Mouse (Mus musculus) left cerebral cortex, adult 18-20 months (tissue): ENCODE measurements around the gene Atf7ip. TPM values are rescaled to one million over a fixed set of nuclear protein-coding genes. Genes with fewer than 3 reads are reported as not detected.

Experiments used
- DNase-seq, 2 experiments: peaks; one replicate each; pipeline ENCODE4 v3.0.0; 2021 to 2022; ENCODE audit warnings: low spot score in 2 of 2, mixed read lengths in 1 of 2
- total RNA-seq, 2 experiments: library from RNA; stranded (reverse); gene quantifications; 2 replicates each; pipeline ENCODE4 v1.2.3; 2021

Gene Atf7ip
- total RNA-seq, 2 experiments from 2014 or later: 94.9 to 124 TPM

DNA sequence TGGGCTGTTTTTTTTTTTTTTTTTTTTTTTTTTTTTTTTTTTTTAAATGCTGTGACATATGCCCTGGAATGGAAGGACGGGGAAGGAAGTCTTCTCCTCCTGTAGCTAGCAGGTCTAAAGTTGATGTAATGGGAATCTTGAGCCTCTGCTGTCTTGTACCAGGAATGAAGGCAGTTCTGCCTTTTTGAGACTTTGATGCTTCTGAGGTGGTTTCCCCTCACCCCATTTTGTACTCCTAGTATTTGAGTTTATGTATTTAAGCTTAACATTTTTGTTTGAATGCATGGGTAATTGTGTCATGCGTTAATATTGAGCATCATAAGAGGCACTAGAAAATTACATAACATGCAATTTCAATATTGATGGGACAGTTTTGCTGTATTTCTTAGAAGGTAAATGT, 14.4 kb downstream of the Atf7ip start:
- DNase-seq: no peak

DNA sequence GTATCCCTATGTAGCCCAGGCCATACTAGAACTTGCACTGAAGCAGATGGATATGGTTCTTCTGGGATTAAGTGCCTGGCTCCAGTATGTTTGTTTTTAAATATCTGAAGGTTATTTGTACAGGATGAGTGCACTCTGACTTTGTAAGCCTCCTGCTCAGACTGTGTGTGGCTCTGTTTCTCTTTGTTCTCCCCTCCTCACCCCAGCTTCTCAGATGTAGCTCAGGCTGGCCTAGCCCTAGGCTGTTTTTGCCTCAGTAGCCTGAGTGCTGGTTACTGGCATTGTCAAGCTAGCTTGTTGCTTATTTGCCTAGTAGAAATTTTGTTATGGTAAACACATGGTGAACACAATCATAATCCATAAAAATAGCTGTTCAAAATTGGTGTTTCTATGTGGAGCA, 15.7 kb downstream of the Atf7ip start:
- no peak for DNase-seq

DNA sequence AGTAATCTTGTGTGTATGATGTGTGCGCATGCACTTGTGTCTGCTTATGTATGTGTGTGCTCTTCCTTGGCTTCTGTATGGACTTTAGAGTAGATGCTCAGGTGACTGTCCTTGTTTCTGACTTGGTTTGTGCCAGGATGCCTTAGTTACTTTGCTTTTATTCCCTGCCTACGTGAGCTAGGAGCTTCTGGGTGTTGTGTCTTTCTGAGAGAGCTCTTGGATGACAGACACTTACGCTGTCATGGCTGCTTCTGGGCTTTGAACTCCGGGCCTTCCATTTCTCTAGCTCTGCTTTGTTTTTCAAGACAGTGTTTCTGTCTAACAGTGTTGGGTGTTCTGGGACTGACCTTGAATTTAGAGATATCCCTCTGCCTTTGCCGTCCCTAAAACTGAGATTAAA, 16.7 kb downstream of the Atf7ip start:
- DNase-seq: no peak

DNA sequence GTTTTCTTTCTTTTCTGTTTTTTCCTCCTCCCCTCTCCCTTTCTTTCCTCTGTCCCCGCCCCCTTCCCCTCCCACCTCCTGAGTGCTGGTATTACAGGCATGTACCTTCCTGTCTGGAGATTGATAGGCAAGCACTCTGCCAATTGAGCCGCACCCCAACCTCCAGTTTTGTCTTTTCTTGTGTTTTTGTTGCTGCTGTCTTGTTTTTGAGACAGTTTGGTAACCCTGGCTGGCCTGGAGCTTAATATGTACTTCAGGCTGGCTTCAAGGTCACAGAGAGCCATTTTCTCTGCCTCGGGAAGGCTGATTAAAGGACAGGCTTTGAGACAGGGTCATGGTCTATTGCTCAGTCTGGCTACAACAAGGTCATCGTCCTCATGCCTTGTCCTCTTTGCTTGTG, 18.8 kb downstream of the Atf7ip start:
- no peak for DNase-seq

DNA sequence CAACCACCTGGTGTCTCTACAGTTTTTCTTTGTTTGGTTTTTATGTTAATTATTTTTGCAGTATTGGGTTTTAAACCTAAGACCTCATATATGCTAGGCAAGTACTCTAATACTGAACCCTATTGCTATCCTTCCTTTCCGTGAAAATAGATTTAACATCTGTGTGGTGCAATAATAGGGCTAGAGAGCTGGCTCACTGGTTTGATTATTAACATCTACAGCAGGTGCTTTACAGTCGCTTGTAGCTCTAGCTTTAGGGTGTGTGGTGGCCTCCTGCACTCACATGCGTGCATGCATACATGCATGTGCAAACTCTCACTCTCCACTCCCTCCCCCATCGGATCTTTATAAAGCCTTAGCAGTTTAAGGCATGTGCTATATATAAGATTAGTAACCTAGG, 19.6 kb downstream of the Atf7ip start:
- DNase-seq: no peak

DNA sequence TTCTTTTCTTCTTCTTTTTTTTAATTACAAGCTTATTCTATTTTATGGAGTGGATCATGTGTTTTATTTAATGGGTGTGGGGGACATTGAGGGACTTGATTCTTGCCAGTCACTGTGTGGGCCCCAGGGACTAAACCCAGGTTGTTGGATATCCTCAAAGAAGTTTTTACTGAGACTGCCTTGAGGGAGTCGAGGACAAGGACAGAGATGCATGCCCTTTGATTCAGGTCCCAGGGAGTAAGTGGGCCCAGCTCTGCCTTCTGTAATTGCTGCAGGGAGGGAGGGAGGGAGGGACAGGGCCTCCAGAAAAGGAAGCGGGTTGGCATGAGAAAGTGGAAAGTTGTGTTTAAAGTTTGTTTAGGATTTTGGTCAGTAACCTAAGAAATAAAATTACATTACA, 23.2 kb downstream of the Atf7ip start:
- DNase-seq: no peak

DNA sequence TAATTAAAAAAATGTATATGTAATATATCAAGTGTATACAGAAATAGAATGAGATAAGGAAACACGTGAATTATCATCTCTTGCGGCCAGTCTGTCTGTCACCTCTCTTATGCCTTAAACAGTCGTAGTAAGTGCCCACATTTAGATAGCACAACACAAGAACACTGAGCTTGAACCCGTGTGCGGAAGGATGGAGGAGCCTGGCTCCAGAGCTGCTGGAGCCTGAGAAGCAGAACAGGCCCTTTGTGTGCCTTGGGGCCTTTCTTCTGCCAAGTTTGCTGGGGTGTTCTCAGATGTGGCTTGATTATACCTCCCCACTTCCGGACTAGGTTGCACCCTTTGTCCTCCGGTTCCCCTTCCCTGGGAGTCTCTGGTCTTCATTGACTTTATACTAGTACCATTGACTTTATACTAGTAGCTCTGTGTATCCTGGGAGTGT, 25.8 kb downstream of the Atf7ip start:
- no peak for DNase-seq

DNA sequence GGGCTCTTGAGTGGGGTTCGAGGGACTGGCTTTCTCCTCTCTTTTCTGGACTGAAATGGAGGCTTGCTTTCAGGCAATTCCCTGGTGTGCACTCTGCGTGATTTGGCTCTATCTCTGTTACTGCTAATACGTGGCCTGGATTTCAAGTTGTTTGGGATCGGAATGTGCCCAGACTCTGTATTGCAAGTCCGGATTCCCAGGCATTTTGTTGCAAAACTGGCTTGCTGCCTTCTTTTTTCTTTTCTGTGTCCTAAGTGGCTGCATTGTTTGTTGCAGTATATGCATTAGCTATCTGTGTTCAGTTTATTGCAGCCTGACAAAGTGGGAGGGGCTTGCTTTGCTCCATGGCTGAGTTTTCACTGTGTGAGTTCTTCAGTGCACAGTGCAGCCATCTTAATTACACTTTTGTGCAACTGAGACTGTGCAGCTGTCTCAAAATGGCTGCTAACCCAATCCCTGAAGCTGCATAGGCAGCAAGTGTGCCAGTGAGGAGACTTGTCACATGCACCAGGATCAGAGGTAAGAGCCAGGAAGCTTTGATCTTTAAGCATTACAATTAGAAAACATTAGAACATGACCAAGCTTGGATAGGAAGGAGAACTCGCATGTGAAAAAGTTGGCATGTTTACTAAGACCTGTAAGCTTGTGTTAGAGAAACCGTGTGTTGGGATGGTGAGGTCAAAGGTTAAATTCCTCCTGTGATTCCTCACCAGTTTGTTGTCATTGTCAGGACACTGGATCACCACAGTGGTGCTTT, 26.7 kb downstream of the Atf7ip start:
- DNase-seq: peak; percentile 69 to 72

DNA sequence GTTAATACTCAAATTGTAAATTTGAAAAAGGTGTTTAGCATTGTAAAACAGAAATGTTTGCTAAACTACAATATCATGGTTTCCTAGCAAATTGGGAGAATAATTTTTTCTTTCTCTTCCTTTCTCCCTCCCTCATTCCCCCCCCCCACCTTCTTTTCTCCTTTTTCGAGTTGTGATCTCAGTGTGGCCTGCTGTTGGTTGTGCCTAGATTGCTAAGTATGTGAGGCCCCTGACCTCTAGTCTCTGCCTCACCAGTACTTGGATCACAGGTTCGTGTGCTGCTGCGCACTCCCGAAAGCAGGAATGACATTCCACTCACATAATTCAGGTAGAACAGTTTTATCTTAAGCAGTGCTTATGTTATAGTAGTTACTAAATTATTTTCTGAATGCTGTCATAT, 27.8 kb downstream of the Atf7ip start:
- DNase-seq: no peak

DNA sequence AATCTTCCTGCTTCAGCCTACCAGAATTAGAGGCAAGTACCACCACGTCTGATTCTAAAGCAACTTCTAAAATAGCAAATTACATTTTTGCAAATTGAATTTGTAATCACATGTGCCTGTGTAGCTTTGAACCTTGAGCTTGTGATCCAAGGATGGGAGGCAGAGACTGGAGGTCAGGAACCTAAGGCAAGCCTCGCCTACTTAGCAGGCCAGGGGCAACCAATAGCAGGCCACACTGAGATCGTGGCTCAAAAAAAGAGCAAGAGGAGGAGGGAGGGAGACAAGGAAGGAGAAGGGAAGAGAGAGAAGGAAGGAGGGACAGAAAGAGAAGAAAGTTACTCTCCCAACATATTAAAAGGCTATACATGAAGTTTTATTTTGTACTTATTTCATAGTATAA, 28.5 kb downstream of the Atf7ip start:
- no peak for DNase-seq

DNA sequence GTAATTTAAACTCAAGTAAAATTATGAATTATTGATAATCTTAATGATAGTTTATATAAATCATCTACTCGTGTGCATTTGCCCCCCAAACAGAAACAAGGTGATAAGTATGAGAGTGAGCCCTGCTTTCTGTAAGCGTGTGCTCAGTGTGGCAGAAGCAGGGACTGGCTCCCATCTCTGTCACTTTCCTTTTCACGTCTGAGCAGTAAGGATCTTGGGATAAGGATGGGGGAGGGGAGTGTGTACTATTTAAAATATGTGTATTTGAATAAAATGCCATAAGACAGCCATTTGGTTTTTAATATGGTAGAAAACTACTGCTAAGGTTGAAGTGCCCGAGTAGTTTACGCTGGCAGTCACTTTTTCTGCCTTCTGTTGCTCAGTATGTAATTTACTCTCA, 29.2 kb downstream of the Atf7ip start:
- DNase-seq: no peak

DNA sequence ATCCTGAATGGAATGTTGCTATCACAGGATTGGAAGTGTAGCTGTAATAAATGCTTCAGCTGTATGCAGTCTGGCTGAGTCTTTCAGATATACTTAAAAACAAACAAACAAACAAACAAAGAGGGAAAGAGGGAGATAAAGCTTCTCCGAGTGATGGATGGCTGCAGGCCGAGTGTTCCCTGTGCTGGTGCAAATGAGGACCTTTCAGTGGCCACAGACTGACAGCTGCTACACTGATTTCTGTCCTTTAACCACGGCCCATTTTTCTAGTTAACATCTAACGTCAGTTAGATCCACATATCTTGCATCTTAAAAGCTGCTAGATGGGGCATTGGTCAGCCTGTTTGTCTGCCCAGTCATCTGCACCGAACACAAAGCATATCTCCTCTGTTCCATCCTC, 30.2 kb downstream of the Atf7ip start:
- no peak for DNase-seq

DNA sequence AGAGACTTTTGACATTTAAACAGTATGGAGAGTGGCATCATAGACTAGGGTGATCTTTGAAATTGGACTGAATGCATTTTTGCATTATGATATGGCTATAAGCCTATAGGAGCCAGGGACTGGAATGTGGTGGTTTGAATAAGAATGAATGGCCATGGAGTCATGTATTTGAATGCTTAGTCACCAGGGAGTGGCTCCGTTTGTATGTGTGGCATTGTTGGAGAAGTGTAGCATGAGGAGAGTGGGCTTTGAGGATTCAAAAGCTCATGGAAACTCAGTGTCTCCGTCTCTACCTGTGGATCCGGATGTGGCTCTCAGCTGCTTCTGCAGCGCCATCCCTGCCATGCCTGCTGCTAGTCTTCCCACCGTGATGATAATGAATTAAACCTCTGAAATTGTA, 35.4 kb downstream of the Atf7ip start:
- DNase-seq: no peak

DNA sequence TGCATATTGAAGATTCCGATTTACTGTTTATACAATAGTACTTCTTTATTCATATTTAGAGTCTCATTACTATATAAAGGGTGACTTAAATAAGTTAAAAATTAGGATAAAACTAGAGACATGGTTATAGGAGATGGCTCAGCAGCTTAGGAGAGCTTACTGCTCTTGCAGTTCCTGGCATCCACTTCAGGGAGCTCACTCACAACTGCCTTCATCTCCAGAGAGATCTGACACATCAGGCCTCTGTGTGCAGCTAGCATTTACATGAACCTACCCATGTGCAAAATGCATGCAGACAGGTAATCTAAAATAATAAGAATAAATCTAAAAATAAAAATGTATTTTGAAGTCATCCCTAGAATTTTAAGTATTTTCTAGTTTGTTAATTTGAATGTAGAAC, 36.1 kb downstream of the Atf7ip start:
- no peak for DNase-seq

DNA sequence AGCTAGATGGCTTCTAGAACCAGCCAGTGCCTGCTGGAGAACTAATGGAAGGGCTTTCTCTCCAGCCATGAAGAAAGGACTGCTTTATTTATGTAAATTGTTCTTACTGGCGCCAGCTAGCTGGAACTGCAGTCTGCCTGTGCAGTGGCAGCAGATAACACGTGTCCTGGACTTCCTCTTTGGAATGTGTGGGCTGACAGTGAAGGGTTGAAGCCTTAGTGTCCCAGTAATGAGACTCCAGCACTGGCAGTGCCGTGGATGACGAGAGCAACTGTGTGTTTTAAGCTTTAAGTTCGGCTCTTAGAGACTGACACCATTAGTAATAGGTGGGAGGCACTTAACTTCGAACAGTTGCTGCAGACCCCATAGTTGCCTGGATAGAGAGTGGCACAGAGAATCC, 37.2 kb downstream of the Atf7ip start:
- no peak for DNase-seq

DNA sequence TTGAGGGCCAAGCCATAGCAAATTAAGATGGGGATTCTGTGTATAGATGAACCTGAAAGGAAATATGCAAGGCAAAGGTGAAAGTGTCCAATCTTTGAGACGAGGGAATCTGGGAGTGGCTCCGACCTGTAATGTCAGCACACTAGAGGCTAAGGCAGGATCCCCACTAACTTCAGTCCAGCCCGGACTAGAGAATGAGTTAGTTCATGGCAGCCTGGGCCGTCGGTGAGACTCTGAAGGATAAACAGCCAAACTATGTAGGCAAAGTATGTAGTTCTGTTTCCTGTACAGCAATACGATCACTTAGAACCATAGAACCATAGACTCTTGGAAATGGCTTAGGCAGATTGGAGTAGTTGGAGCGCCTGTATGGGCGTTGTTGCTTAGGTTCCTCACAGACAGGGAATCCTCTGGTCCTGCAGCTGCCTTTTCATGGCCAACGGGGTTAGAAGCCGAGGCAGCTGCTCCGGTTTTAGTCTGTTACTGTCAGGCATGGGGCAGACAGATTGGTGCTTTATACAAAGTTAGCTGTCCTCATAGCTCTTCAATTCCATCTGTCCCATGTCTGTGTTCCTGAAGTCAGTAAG, 39.4 kb downstream of the Atf7ip start:
- DNase-seq: no peak

DNA sequence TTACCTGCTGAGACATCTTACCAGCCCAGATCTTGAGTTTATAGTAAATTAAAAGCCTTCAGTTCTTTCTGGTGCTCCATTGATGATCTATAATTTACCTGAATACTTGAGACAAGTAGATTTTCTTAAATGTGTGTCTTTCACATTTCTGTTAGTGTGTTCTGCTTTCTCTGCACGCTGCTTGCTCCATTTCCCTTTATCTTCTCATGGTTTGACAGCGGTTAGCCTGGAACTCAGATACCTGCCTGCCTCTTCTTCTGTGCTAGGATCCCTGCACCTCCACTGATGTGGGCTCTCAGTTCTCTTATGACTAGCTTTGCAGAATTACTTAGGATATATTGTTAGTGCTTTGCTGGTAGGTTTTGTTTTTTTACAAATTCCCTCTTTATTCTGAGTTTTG, 40.3 kb downstream of the Atf7ip start:
- DNase-seq: no peak

DNA sequence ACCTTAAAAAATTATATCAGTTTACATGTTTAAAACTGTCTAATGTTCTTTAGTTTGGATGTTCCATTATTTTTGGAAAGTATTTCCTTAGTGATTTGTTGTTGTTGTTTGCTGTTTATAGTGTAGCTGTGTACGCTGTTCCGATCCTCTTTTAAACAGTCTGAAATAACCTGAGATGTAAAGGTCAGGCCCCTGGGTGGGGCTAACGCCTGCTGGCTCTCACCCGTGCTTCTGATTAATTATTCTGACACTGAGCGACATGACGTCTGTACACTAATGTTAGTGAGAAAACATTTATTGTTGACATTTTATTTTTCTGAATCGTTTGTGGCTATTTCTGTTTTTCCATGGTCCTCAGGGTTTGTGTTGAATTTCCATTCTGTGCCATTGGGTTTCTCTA, 41.0 kb downstream of the Atf7ip start:
- no peak for DNase-seq

DNA sequence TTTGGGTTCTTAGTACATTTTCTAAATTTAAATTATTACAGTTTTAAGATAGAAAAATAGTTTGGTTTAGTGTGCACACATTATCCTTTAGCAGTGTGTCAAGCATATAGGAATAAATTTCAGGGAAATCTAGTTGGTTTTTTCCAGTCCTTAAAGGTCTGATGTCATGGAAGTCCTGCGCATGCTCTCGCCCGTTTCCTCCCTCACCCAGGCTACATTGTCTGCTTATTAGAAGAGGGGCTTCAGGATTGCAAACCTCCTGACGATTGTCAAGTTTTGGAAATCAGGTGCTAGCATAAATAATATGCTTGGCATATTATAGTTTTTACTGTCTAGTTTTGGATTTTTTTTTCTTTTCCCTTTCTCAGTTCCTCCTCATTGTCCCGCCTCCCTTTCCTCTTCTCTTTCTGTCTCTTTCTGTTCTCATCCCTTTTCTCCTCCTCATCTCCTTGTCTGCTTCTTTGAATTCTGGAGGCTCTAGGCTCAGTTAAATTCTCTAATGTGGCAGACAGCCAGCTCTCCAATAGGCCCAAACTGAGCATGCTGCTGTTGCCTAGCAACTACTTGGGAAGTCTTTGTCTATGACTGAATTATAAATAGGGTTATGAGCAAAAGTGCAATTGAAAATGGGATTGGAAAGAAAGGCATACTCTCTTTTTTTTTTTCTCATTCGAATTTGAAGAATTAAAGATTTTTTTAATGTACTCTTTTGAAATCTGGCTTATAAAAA, 42.2 kb downstream of the Atf7ip start:
- DNase-seq: peak; percentile 76 to 82

DNA sequence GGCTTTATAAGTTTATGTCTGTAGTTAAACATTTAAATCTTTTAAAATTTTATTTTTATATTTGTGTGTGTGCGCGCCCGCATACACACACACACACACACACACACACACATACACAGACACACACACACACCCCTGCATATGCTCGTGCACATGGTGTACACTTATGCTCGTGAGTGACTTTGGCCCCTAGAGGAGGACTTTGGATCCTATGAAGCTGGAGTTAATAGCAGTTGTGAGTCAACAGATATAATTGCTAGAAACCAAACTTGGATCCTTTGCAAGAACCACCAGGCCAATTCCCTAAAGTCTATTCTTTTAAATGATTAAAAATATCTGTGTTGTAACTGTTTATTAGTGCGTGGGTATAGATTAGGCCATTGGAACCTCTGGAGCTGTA, 42.8 kb downstream of the Atf7ip start:
- no peak for DNase-seq

DNA sequence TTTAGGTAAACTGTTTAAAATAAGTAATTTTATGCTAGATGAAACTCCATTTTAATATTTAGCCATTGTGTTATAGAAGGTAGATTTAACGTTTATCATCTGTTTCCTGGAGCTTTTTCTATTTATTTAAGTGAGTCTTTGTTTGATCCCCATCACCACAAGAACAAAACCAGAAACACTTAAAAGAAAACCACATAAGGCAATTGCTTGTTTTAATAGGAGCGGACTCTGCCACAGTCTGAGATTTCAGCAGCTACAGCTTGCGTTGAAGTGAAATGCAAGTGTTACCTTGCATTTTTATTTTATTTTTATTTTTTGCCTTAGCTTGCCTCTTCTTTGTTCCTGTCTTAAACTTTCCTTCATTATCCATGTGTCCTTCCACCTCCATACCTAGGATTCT, 43.6 kb downstream of the Atf7ip start:
- DNase-seq: no peak

DNA sequence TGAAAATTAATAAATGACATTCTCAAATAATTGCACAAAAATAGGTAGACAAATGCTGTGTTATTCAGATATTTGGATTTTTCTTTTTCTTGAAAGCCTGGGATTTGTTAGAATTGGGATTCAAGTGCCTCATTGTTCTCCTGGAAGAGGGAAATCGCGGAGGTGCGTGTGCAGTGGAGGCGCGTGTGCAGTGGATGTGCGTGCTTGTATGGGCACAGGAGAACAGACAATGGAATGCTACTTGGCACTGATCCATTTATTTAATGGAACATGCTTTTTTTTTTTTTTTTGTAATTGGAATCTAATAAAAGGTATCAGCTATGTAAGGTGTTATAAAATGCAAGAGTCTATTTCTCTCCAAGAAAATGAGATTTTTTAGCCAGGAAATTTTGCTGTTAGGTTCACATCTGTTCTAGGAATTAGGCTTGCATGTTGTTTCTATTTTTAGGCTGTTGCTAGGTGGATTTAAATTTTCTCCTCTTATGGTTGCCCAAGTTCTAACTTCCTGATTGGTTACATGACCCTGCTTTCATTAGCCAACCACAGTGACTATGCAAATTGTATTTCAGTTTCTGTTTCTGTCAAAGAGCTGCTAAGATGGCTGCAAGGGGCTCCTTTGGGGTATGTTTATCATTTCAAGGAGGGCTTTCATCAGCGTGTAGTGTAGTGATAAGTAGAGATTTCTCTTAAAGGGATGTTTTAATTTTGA, 44.8 kb downstream of the Atf7ip start:
- no peak for DNase-seq
